Mouse (Mus musculus): ENCODE data around the gene Bicc1. TPM values are rescaled to one million over a fixed set of nuclear protein-coding genes. Genes with fewer than 3 reads are reported as not detected.

Bicc1 gene
- polyA plus RNA-seq, 1 experiment from 2014 or later, result 5.2 TPM

GRCm38 (mm10) chr10:71137606-71138005, 21.9 kb downstream of the Bicc1 start:
- H3K4me3 ChIP-seq, result no peak overlapping the region
- H3K36me3 ChIP-seq (replicated peaks), result no peaks in the 10 kb centered on the region
- H3K9me3 ChIP-seq, result no peaks in the 10 kb centered on the region
- no peak for DNase-seq (ENCODE audit: low spot score)
- H3K27ac ChIP-seq (replicated peaks), result no peak overlapping the region
- 95% methylated on average over 9 of the region's 9 CpGs for WGBS
- H3K27me3 ChIP-seq (replicated peaks; ENCODE audit: low read depth, poor library complexity, severe bottlenecking), result no peaks in the 10 kb centered on the region
- peaks cover 29% of the 10 kb centered on the region for H3K4me1 ChIP-seq

DNA sequence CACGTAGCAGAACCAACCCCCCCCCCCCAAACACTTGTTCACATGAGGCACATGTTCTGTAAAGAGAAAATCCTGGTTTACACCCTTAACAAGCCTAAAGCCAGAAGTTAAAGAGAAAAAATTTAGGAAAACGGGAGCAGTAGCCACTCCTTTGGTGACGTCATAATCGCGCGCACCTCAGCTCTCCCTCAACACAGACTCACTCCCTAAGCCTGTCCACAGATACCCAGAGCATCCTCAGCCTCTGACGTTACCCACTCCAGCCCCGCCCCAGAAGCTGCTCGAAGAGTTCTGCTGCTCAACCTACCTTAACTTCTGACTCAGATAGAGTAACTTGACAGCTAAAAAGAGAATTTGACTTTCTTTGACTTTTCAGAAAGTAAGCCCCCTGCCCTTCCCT, 28.2 kb downstream of the Bicc1 start:
- no peak for DNase-seq (ENCODE audit: low spot score)
- Histone ChIP-seq H3K4me3 (no peak overlapping the region), H3K4me1 (peaks cover 15% of the 10 kb centered on the region), H3K36me3 (replicated peaks) (no peaks in the 10 kb centered on the region), H3K27ac (replicated peaks) (no peak overlapping the region), H3K27me3 (replicated peaks; ENCODE audit: low read depth, poor library complexity, severe bottlenecking) (no peaks in the 10 kb centered on the region), H3K9me3 (no peaks in the 10 kb centered on the region)
- WGBS, result 64% methylated on average over 9 of the region's 9 CpGs

DNA sequence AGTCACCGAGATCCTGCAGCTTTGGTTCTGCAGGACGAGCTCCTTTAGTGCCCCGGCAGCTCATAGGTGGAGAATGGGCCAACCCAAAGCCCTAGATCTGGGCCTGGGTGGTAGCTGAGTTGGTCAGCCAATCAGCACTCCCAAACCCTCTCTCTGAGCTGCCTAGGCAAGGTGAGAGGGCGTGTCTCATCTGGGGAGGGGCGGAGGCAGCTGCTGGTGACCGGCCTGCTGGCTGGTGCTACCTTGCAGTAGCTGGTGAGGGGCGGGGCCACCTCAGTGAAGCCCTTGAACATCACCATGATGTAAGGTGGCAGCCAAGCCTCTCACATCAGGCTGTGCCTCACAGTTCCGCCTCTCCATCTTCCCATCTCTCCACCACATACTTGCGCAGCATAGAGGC, 29.2 kb downstream of the Bicc1 start:
- Histone ChIP-seq H3K27ac (replicated peaks) (no peak overlapping the region), H3K4me1 (peaks cover 7% of the 10 kb centered on the region; the same call in 1 of the 2 replicates), H3K27me3 (replicated peaks; ENCODE audit: low read depth, poor library complexity, severe bottlenecking) (no peaks in the 10 kb centered on the region), H3K9me3 (no peaks in the 10 kb centered on the region), H3K4me3 (no peak overlapping the region), H3K36me3 (replicated peaks) (no peaks in the 10 kb centered on the region)
- peak; percentile 8 for DNase-seq (ENCODE audit: low spot score)
- 51% methylated on average over 9 of the region's 9 CpGs for WGBS

DNA sequence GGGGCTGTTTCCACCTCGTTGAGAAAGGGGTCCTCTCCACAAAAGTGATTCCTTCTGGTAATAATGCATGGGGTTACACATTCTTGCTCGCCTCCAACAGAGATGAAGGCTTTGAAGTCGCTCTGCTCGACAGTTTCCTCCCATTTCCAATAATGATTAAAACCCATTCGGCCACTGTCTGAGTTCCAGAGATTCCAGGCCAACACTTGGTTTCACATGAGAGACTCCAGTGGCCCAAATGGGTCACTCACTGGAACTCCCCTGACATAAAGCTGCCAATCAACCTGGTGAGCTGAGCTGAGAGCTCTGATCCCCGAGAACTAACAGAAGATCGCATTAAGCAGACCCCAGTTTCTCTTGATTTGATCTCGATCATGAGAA, 31.6 kb downstream of the Bicc1 start:
- WGBS, result 70% methylated on average over 8 of the region's 8 CpGs
- Histone ChIP-seq H3K36me3 (replicated peaks) (no peaks in the 10 kb centered on the region), H3K27ac (replicated peaks) (no peak overlapping the region)

DNA sequence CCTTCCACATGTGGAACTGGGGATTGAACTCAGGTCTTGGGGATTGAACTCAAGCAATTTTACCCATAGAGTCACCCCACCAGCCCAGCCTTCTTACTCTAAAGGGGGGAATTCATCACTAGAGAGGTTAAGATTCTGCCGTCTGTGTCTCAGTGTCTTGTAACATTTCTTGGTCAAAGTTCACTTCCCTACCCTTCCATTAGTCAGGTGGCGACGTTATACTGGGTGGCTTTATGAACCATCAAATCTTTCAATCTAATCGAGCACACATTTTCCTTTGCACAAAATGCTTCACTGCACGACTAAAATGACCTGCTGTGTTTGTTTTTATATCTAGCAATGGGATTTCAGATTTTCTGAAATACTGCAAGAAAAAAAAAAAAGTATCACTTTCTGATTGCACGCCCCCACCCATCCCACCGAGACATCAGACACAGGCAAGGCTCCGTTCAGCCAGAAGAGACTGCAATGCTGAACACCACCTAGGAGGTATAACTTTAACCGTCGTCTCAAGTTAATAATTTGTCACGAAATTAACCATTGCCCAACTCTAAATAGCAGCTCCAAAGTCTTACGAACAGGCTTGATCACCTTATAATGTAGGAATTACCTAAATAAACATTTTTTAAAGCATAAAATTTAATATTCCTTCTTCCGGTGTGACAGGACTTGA, 32.1 kb downstream of the Bicc1 start:
- 80% methylated on average over 13 of the region's 13 CpGs for WGBS
- H3K27me3 ChIP-seq (replicated peaks; ENCODE audit: low read depth, poor library complexity, severe bottlenecking), result no peaks in the 10 kb centered on the region

More for the DNA sequence above, 31.6 kb downstream of the Bicc1 start:
- Histone ChIP-seq H3K27me3 (replicated peaks; ENCODE audit: low read depth, poor library complexity, severe bottlenecking) (no peaks in the 10 kb centered on the region), H3K4me1 (no peaks in the 10 kb centered on the region), H3K9me3 (no peaks in the 10 kb centered on the region), H3K4me3 (no peak overlapping the region)
- peak; percentile 6 for DNase-seq (ENCODE audit: low spot score)

GRCm38 (mm10) chr10:71123974-71124373, 35.5 kb downstream of the Bicc1 start:
- Histone ChIP-seq H3K9me3 (no peaks in the 10 kb centered on the region), H3K36me3 (replicated peaks) (no peaks in the 10 kb centered on the region), H3K4me3 (no peak overlapping the region), H3K4me1 (peaks cover 16% of the 10 kb centered on the region), H3K27ac (replicated peaks) (no peak overlapping the region), H3K27me3 (replicated peaks; ENCODE audit: low read depth, poor library complexity, severe bottlenecking) (no peaks in the 10 kb centered on the region)
- 51% methylated on average over 3 of the region's 3 CpGs for WGBS
- DNase-seq (ENCODE audit: low spot score), result no peak

More for the DNA sequence above, 32.1 kb downstream of the Bicc1 start:
- no peaks in the 10 kb centered on the region for H3K4me1 ChIP-seq
- H3K27ac ChIP-seq (replicated peaks), result no peak overlapping the region
- H3K4me3 ChIP-seq, result no peak overlapping the region
- H3K36me3 ChIP-seq (replicated peaks), result no peaks in the 10 kb centered on the region
- peak; percentile 3 for DNase-seq (ENCODE audit: low spot score)
- H3K9me3 ChIP-seq, result no peaks in the 10 kb centered on the region

GRCm38 (mm10) chr10:71123395-71123794, 36.1 kb downstream of the Bicc1 start:
- no peak overlapping the region for H3K27ac ChIP-seq (replicated peaks)
- H3K27me3 ChIP-seq (replicated peaks; ENCODE audit: low read depth, poor library complexity, severe bottlenecking), result no peaks in the 10 kb centered on the region
- no peak overlapping the region for H3K4me3 ChIP-seq
- no peaks in the 10 kb centered on the region for H3K36me3 ChIP-seq (replicated peaks)
- WGBS, result 64% methylated on average over 4 of the region's 4 CpGs
- peaks cover 17% of the 10 kb centered on the region for H3K4me1 ChIP-seq
- H3K9me3 ChIP-seq, result no peaks in the 10 kb centered on the region
- DNase-seq (ENCODE audit: low spot score), result no peak

GRCm38 (mm10) chr10:71122480-71122879, 37.0 kb downstream of the Bicc1 start:
- H3K36me3 ChIP-seq (replicated peaks), result no peaks in the 10 kb centered on the region
- no peak overlapping the region for H3K27ac ChIP-seq (replicated peaks)
- no peak for DNase-seq (ENCODE audit: low spot score)
- peaks cover 17% of the 10 kb centered on the region for H3K4me1 ChIP-seq
- H3K9me3 ChIP-seq, result no peaks in the 10 kb centered on the region
- H3K4me3 ChIP-seq, result no peak overlapping the region
- no peaks in the 10 kb centered on the region for H3K27me3 ChIP-seq (replicated peaks; ENCODE audit: low read depth, poor library complexity, severe bottlenecking)
- WGBS, result 78% methylated on average over 8 of the region's 8 CpGs

DNA sequence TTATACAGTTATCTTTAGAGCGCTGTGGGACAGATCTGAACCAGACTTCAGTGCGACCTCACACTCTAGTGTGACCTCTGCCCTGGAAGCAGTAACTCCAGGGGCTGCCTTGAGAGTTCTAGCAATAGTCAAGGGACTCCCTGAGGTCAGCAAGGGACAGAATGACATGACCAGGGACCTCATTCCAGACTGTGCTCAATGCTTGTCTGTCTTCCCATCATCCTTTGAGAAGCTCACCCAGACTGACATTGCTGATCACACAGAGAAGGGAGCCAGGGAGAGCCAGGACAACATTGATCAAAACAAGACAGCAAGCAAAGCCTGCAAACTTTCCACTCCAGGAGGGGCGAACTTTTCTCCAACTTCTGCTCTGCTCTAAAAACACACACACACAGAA, 38.7 kb downstream of the Bicc1 start:
- Histone ChIP-seq H3K4me3 (no peak overlapping the region), H3K27me3 (replicated peaks; ENCODE audit: low read depth, poor library complexity, severe bottlenecking) (no peaks in the 10 kb centered on the region), H3K27ac (replicated peaks) (no peak overlapping the region), H3K36me3 (replicated peaks) (no peaks in the 10 kb centered on the region), H3K4me1 (peaks cover 17% of the 10 kb centered on the region), H3K9me3 (no peaks in the 10 kb centered on the region)
- no peak for DNase-seq (ENCODE audit: low spot score)
- 80% methylated on average over 3 of the region's 3 CpGs for WGBS

DNA sequence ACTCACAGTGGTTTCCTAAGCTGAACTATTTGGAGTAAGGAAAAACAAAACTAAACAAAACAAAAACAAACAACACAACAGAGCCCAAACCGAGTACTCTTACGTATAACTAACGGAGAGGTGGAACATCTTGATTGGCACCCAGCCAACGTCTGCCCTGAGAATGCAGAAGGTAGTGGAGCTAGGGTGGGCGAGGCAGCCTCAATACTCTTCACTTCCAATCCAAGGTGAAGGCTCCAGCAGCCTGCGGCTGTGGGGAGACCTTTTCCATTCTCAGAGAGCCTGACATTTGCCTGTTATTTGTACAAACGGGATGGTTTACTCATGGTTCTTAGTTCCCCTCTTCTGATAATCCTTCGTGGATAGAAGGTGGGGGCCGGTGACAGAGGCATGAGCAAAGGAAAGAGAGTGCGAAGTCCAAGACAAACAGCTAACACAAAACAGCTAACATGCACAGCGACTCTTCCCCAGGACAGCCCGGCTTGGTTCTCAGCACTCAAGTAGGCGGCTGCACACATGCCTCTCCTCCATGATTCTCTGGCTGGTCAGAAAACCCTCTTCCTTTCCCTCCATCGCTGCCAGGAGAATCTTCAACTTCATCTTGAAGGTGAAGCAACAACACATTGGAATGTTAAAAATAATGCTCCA, 39.3 kb downstream of the Bicc1 start:
- DNase-seq (ENCODE audit: low spot score), result no peak
- Histone ChIP-seq H3K27ac (replicated peaks) (no peak overlapping the region), H3K9me3 (no peaks in the 10 kb centered on the region), H3K27me3 (replicated peaks; ENCODE audit: low read depth, poor library complexity, severe bottlenecking) (no peaks in the 10 kb centered on the region), H3K4me3 (no peak overlapping the region), H3K4me1 (peaks cover 17% of the 10 kb centered on the region), H3K36me3 (replicated peaks) (no peaks in the 10 kb centered on the region)
- 85% methylated on average over 14 of the region's 14 CpGs for WGBS

DNA sequence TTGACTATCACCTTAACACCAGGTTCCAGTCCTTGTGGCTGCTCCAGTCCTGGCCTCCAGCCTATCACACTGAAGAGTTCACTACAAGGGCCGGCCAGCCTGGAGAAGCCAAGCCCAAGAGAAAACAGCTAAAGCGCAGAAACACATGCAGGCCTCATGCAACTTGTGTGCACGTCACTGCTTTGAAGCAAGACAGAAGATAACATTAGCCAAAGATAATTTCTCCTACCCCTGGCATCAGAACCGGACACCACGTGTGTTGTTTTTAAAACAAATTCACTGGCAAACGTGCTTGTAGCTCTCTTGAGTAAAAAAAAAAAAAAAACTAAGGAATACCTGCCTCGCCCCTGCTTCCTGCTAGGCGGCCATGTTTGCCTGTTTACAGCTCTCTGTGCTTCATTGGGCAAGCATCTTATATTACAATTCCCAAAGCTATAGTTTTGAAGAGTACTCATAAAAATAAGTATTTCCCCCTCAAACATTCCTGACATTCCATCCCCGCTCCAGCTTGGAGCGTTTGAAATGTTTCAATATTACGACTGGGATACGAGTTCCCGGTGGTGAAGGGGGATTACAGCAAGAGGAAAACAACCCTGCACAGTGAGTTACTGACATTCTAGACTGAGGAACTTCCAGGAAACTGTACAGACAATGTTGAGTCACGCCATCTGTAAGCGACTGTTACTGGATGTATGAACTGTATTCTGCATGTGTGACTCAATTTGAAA, 40.2 kb downstream of the Bicc1 start:
- no peak overlapping the region for H3K4me3 ChIP-seq
- H3K4me1 ChIP-seq, result peaks cover 17% of the 10 kb centered on the region
- no peak overlapping the region for H3K27ac ChIP-seq (replicated peaks)
- DNase-seq (ENCODE audit: low spot score), result no peak
- H3K27me3 ChIP-seq (replicated peaks; ENCODE audit: low read depth, poor library complexity, severe bottlenecking), result no peaks in the 10 kb centered on the region
- H3K36me3 ChIP-seq (replicated peaks), result no peaks in the 10 kb centered on the region
- H3K9me3 ChIP-seq, result no peaks in the 10 kb centered on the region
- WGBS, result 71% methylated on average over 15 of the region's 15 CpGs

- Histone ChIP-seq H3K27ac (replicated peaks) (no peak overlapping the region), H3K36me3 (replicated peaks) (no peaks in the 10 kb centered on the region), H3K4me3 (no peak overlapping the region), H3K9me3 (no peaks in the 10 kb centered on the region), H3K27me3 (replicated peaks; ENCODE audit: low read depth, poor library complexity, severe bottlenecking) (no peaks in the 10 kb centered on the region), H3K4me1 (peaks cover 17% of the 10 kb centered on the region)
- WGBS, result 78% methylated on average over 7 of the region's 7 CpGs
- DNase-seq (ENCODE audit: low spot score), result no peak
Measured at GRCm38 (mm10) chr10:71117766-71118165, 41.7 kb downstream of the Bicc1 start.
